Mouse (Mus musculus) midbrain, embryonic 13.5 days (tissue): ENCODE data around the gene C1rb. TPM values are rescaled to one million over a fixed set of nuclear protein-coding genes. Genes with fewer than 3 reads are reported as not detected.
"Not testable (repeated sequence)": the region's sequence is repeated elsewhere in the genome, so short reads cannot be mapped to it uniquely, and the experiment has no call there.

Experiments used
- ATAC-seq: fragments of 200-750 bp; cut with Nextera tagmentation; 2 replicates; pipeline ENCODE4 v1.8.0; 2017; ENCODE audit warnings: mild to moderate bottlenecking, moderate TSS enrichment, moderate library complexity
- H3K27ac ChIP-seq: fragments of 300-500 bp; sonication (generic); 2 replicates; pipeline ENCODE4 v1.5.1; 2015; ENCODE audit warnings: inconsistent platforms, mild to moderate bottlenecking, moderate library complexity
- H3K27me3 ChIP-seq: fragments of 300-500 bp; sonication (generic); 2 replicates; pipeline ENCODE4 v1.6.1; 2015; ENCODE audit warnings: mild to moderate bottlenecking, inconsistent platforms
- H3K36me3 ChIP-seq: fragments of 300-500 bp; sonication (generic); 2 replicates; pipeline ENCODE4 v1.6.1; 2015; ENCODE audit warnings: mild to moderate bottlenecking, inconsistent platforms
- H3K4me1 ChIP-seq: fragments of 300-500 bp; sonication (generic); replicated peaks from 2 replicates; pipeline ENCODE4 v1.6.1; 2015; ENCODE audit warnings: inconsistent platforms
- H3K4me2 ChIP-seq: fragments of 300-500 bp; sonication (generic); replicated peaks from 2 replicates; pipeline ENCODE4 v1.6.1; 2015; ENCODE audit warnings: moderate library complexity, mild to moderate bottlenecking, inconsistent platforms
- H3K4me3 ChIP-seq: fragments of 300-500 bp; sonication (generic); replicated peaks from 2 replicates; pipeline ENCODE4 v1.5.1; 2015; ENCODE audit warnings: mild to moderate bottlenecking, inconsistent platforms
- H3K9ac ChIP-seq: fragments of 300-500 bp; sonication (generic); replicated peaks from 2 replicates; pipeline ENCODE4 v1.6.1; 2015; ENCODE audit warnings: mild to moderate bottlenecking, inconsistent platforms
- H3K9me3 ChIP-seq: fragments of 300-500 bp; sonication (generic); 2 replicates; pipeline ENCODE4 v1.6.1; 2016; ENCODE audit warnings: mild to moderate bottlenecking, inconsistent platforms
- WGBS: fragments of 180-500 bp; shearing (Covaris S2); methylation state at CpG from one replicate; pipeline ENCODE4 v1.1.7; 2015; 5-methylcytosine and 5-hydroxymethylcytosine counted together
- polyA plus RNA-seq: library from polyadenylated mRNA; unstranded; fragments of >200 nt; fragmentation: Nextera tagmentation; extraction: Ambion mirVana; gene quantifications from 2 replicates; pipeline ENCODE4 v1.2.1, GENCODE M21; 2015

The C1rb gene
- polyA plus RNA-seq, 1 experiment from 2014 or later, result not detected

- not testable (repeated sequence) for ATAC-seq, H3K4me2 ChIP-seq, H3K4me3 ChIP-seq, H3K9me3 ChIP-seq, H3K27me3 ChIP-seq, H3K27ac ChIP-seq, H3K9ac ChIP-seq, H3K36me3 ChIP-seq, H3K4me1 ChIP-seq
- WGBS, result 87% methylated on average over 4 of the region's 4 CpGs
Observed at GRCm38 (mm10) chr6:124561156-124561555, 8.9 kb upstream of the C1rb start.

- not testable (repeated sequence) for H3K9me3 ChIP-seq, H3K4me3 ChIP-seq, ATAC-seq, H3K4me1 ChIP-seq, H3K9ac ChIP-seq, H3K27me3 ChIP-seq, H3K4me2 ChIP-seq, H3K27ac ChIP-seq, H3K36me3 ChIP-seq
- 90% methylated on average over 2 of the region's 2 CpGs for WGBS
Observed at GRCm38 (mm10) chr6:124561611-124562010, 8.5 kb upstream of the C1rb start.

GRCm38 (mm10) chr6:124575155-124575678, 5.1 kb downstream of the C1rb start:
- ATAC-seq, H3K27ac ChIP-seq, H3K4me3 ChIP-seq, H3K36me3 ChIP-seq, H3K4me2 ChIP-seq, H3K9me3 ChIP-seq, H3K4me1 ChIP-seq, H3K27me3 ChIP-seq, H3K9ac ChIP-seq: not testable (repeated sequence)
- WGBS, result 92% methylated on average over 3 of the region's 3 CpGs

GRCm38 (mm10) chr6:124580155-124580554, 10.1 kb downstream of the C1rb start:
- not testable (repeated sequence) for H3K9ac ChIP-seq, ATAC-seq, H3K27me3 ChIP-seq, H3K36me3 ChIP-seq, H3K4me1 ChIP-seq, H3K9me3 ChIP-seq, H3K27ac ChIP-seq, H3K4me2 ChIP-seq, H3K4me3 ChIP-seq
- WGBS, result 81% methylated on average over 7 of the region's 7 CpGs

- ATAC-seq, result no peak
- Histone ChIP-seq H3K9me3 (no peaks in the 10 kb centered on the region), H3K27me3 (no peaks in the 10 kb centered on the region), H3K4me1 (no peaks in the 10 kb centered on the region), H3K4me2 (no peak overlapping the region), H3K4me3 (no peak overlapping the region), H3K36me3 (no peaks in the 10 kb centered on the region), H3K27ac (no peak overlapping the region), H3K9ac (no peak overlapping the region)
- 96% methylated on average over 1 of the region's 1 CpGs for WGBS
Observed at GRCm38 (mm10) chr6:124582231-124582630, 12.1 kb downstream of the C1rb start.

- 87% methylated on average over 3 of the region's 3 CpGs for WGBS
- Histone ChIP-seq H3K4me3 (no peak overlapping the region), H3K9ac (no peak overlapping the region), H3K36me3 (no peaks in the 10 kb centered on the region), H3K27me3 (no peaks in the 10 kb centered on the region), H3K27ac (no peak overlapping the region), H3K4me1 (no peaks in the 10 kb centered on the region), H3K9me3 (no peaks in the 10 kb centered on the region), H3K4me2 (no peak overlapping the region)
- no peak for ATAC-seq
Observed at GRCm38 (mm10) chr6:124584935-124585334, 14.8 kb downstream of the C1rb start.

GRCm38 (mm10) chr6:124585761-124586160, 15.7 kb downstream of the C1rb start:
- no peaks in the 10 kb centered on the region for H3K27me3 ChIP-seq
- no peak for ATAC-seq
- no peak overlapping the region for H3K4me3 ChIP-seq
- H3K9ac ChIP-seq, result no peak overlapping the region
- no peaks in the 10 kb centered on the region for H3K4me1 ChIP-seq
- H3K9me3 ChIP-seq, result no peaks in the 10 kb centered on the region
- H3K27ac ChIP-seq, result no peak overlapping the region
- 84% methylated on average over 3 of the region's 3 CpGs for WGBS
- H3K36me3 ChIP-seq, result no peaks in the 10 kb centered on the region
- H3K4me2 ChIP-seq, result no peak overlapping the region

GRCm38 (mm10) chr6:124586266-124586665, 16.2 kb downstream of the C1rb start:
- no peaks in the 10 kb centered on the region for H3K9me3 ChIP-seq
- ATAC-seq, result no peak
- H3K9ac ChIP-seq, result no peak overlapping the region
- 82% methylated on average over 4 of the region's 4 CpGs for WGBS
- no peaks in the 10 kb centered on the region for H3K4me1 ChIP-seq
- H3K27ac ChIP-seq, result no peak overlapping the region
- no peak overlapping the region for H3K4me3 ChIP-seq
- no peak overlapping the region for H3K4me2 ChIP-seq
- H3K36me3 ChIP-seq, result no peaks in the 10 kb centered on the region
- no peaks in the 10 kb centered on the region for H3K27me3 ChIP-seq

GRCm38 (mm10) chr6:124588771-124589170, 18.7 kb downstream of the C1rb start:
- no peak for ATAC-seq
- no peak overlapping the region for H3K9ac ChIP-seq
- no peaks in the 10 kb centered on the region for H3K4me1 ChIP-seq
- no peaks in the 10 kb centered on the region for H3K9me3 ChIP-seq
- H3K27me3 ChIP-seq, result no peaks in the 10 kb centered on the region
- H3K36me3 ChIP-seq, result no peaks in the 10 kb centered on the region
- no peak overlapping the region for H3K27ac ChIP-seq
- H3K4me2 ChIP-seq, result no peak overlapping the region
- H3K4me3 ChIP-seq, result no peak overlapping the region

GRCm38 (mm10) chr6:124592186-124592700, 22.1 kb downstream of the C1rb start:
- no peaks in the 10 kb centered on the region for H3K9me3 ChIP-seq
- H3K4me2 ChIP-seq, result no peak overlapping the region
- WGBS, result 88% methylated on average over 4 of the region's 4 CpGs
- no peak for ATAC-seq
- H3K27ac ChIP-seq, result no peak overlapping the region
- no peaks in the 10 kb centered on the region for H3K27me3 ChIP-seq
- no peak overlapping the region for H3K9ac ChIP-seq
- H3K4me1 ChIP-seq, result no peaks in the 10 kb centered on the region
- no peak overlapping the region for H3K4me3 ChIP-seq
- H3K36me3 ChIP-seq, result no peaks in the 10 kb centered on the region

- Histone ChIP-seq H3K4me1 (no peaks in the 10 kb centered on the region), H3K27ac (no peak overlapping the region), H3K4me3 (no peak overlapping the region), H3K36me3 (no peaks in the 10 kb centered on the region), H3K27me3 (no peaks in the 10 kb centered on the region), H3K4me2 (no peak overlapping the region), H3K9ac (no peak overlapping the region), H3K9me3 (no peaks in the 10 kb centered on the region)
- no peak for ATAC-seq
- WGBS, result 78% methylated on average over 8 of the region's 8 CpGs
Observed at GRCm38 (mm10) chr6:124593121-124593520, 23.0 kb downstream of the C1rb start.

GRCm38 (mm10) chr6:124602031-124602430, 31.9 kb downstream of the C1rb start:
- Histone ChIP-seq H3K4me2 (no peak overlapping the region), H3K27me3 (no peaks in the 10 kb centered on the region), H3K9me3 (peaks cover 5% of the 10 kb centered on the region; the same call in 1 of the 2 replicates), H3K36me3 (no peaks in the 10 kb centered on the region), H3K4me3 (no peak overlapping the region), H3K9ac (no peak overlapping the region), H3K4me1 (no peaks in the 10 kb centered on the region), H3K27ac (no peak overlapping the region)
- no peak for ATAC-seq
- WGBS, result 93% methylated on average over 4 of the region's 4 CpGs

- Histone ChIP-seq H3K9me3 (0 out of 2 replicates have a peak, but pooled peaks cover 2% of the 10 kb centered on the region), H3K4me2 (no peak overlapping the region), H3K4me3 (no peak overlapping the region), H3K4me1 (no peaks in the 10 kb centered on the region), H3K27me3 (no peaks in the 10 kb centered on the region), H3K9ac (no peak overlapping the region), H3K27ac (no peak overlapping the region), H3K36me3 (no peaks in the 10 kb centered on the region)
- ATAC-seq, result no peak
- WGBS, result 87% methylated on average over 13 of the region's 13 CpGs
Observed at GRCm38 (mm10) chr6:124625612-124626011, 55.5 kb downstream of the C1rb start.
